Mouse (Mus musculus): Measurements from ENCODE around the gene Hnrnpll.

- no peak for TF ChIP-seq POLR2A (IDR thresholded peaks at IDR 0.05; ENCODE audit: insufficient read depth, low read length)
- no peak for TF ChIP-seq CTCF (IDR thresholded peaks at IDR 0.05; ENCODE audit: low read depth, low read length)
Measured at GRCm38 (mm10) chr17:80083223-80083622, 21.1 kb upstream of the Hnrnpll start.

Measured in ES-Bruce4 (cell line).